Mouse (Mus musculus): ENCODE measurements at regions not wholly inside any gene's neighbourhood (a gene's known extent, or its start where the extent isn't known, plus 50 kb on each side); places are given as distances from the start of the nearest gene placed in this dataset.

DNA sequence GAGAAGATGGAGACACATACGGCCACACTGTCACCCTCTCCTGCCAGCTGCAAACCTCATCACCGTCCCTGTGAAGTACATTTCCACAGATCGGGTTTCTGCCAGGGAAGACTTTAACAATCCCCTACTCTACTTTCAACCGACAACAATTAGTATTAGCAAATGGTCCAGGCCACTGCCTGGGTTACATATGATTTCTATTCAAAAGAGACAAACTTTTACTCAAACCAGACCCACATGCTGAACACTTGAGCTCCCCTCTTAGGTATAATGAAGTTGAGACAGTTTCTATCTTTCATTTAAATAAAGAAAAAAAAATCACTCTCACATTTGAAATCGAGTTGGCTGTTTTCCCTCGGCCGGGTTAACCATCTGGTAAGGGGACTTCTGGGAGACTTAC lies 63.4 kb upstream of the Cep162 start:
- Histone ChIP-seq H3K36me3 (ENCODE audit: control insufficient read depth, insufficient read depth, low read length, poor library complexity, severe bottlenecking) (no peaks in the 10 kb centered on the region), H3K9me3 (ENCODE audit: control insufficient read depth, insufficient read depth, low read depth, low read length) (no peaks in the 10 kb centered on the region), H3K9ac (ENCODE audit: insufficient read depth, low read depth, low read length, poor library complexity, severe bottlenecking) (no peak overlapping the region), H3K4me1 (ENCODE audit: control insufficient read depth in 2 of 2, insufficient read depth in 2 of 2, low read length in 2 of 2, poor library complexity in 1 of 2) (no peaks in the 10 kb centered on the region), H3K4me3 (ENCODE audit: insufficient read depth in 1 of 2, low read depth in 1 of 2, low read length in 2 of 2, poor library complexity in 1 of 2, severe bottlenecking in 1 of 2) (no peak overlapping the region), H3K27ac (ENCODE audit: insufficient read depth, low read depth, low read length, poor library complexity, severe bottlenecking) (no peak overlapping the region)
- no peak for DNase-seq (ENCODE audit: low read depth, low spot score)
- TF ChIP-seq ZNF384 (IDR thresholded peaks at IDR 0.05; ENCODE audit: low read depth, low read length) (no peak), ZC3H11A (IDR thresholded peaks at IDR 0.05; ENCODE audit: borderline replicate concordance, low read depth, low read length) (no peak), MAFK (IDR thresholded peaks at IDR 0.05; ENCODE audit: insufficient read depth, low read depth, low read length) (no peak), CHD2 (IDR thresholded peaks at IDR 0.05; ENCODE audit: low read depth, low read length) (no peak), HCFC1 (IDR thresholded peaks at IDR 0.05; ENCODE audit: borderline replicate concordance, insufficient read depth, low read length) (no peak)
- in situ Hi-C loops (cut with MboI; ENCODE audit: low sequenced_read_pairs in 2 of 2, unreplicated experiment in 2 of 2), result no loop called here

DNA sequence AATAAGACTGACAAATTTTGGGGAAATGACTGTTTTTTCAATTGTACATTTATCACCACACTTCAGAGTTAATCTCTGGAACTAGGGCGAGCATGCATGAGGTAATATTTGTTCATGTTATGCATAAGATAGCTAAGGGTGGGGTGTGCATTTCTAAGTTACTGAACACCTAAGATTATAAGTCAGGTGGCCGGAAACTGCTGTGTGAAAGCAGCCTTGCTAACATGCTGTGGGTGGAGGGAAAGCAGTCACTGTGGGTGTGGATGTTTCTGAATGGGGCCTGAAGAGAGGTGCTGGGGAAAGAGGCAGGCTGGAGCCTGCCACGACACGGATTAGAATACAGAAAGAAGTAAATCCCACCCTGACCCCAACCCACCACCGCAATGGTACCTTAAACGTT lies 54.8 kb upstream of the Cep162 start:
- Histone ChIP-seq H3K27ac (ENCODE audit: insufficient read depth, low read depth, low read length, poor library complexity, severe bottlenecking) (no peak overlapping the region), H3K9me3 (ENCODE audit: control insufficient read depth, insufficient read depth, low read depth, low read length) (no peaks in the 10 kb centered on the region), H3K4me1 (ENCODE audit: control insufficient read depth in 2 of 2, insufficient read depth in 2 of 2, low read length in 2 of 2, poor library complexity in 1 of 2) (no peaks in the 10 kb centered on the region), H3K36me3 (ENCODE audit: control insufficient read depth, insufficient read depth, low read length, poor library complexity, severe bottlenecking) (no peaks in the 10 kb centered on the region), H3K9ac (ENCODE audit: insufficient read depth, low read depth, low read length, poor library complexity, severe bottlenecking) (no peak overlapping the region), H3K4me3 (ENCODE audit: insufficient read depth in 1 of 2, low read depth in 1 of 2, low read length in 2 of 2, poor library complexity in 1 of 2, severe bottlenecking in 1 of 2) (no peak overlapping the region)
- in situ Hi-C loops (cut with MboI; ENCODE audit: low sequenced_read_pairs in 2 of 2, unreplicated experiment in 2 of 2), result no loop called here
- TF ChIP-seq MAFK (IDR thresholded peaks at IDR 0.05; ENCODE audit: insufficient read depth, low read depth, low read length), result no peak
- DNase-seq (ENCODE audit: low read depth, low spot score), result no peak
